Mouse (Mus musculus) embryonic fibroblast, embryonic 13.5 days (primary cell): ENCODE results near the gene Mtus2.

Source experiments
- CTCF ChIP-seq: IDR thresholded peaks from 2 replicates; pipeline ENCODE4 v1.5.1; 2011; ENCODE audit warnings: mild to moderate bottlenecking, control low read depth, low read length, moderate library complexity, borderline replicate concordance; ENCODE audit not compliant: insufficient read depth
- POLR2A ChIP-seq: IDR thresholded peaks from 2 replicates; pipeline ENCODE4 v1.6.1; 2011; ENCODE audit warnings: low read depth, mild to moderate bottlenecking, control low read depth, low read length, moderate library complexity

GRCm38 (mm10) chr5:148065251-148065650 is 108.1 kb downstream of the Mtus2 start:
- TF ChIP-seq CTCF (no peak), POLR2A (no peak)
